Mouse (Mus musculus): ENCODE measurements around the gene Slx.

Gene Slx

DNA sequence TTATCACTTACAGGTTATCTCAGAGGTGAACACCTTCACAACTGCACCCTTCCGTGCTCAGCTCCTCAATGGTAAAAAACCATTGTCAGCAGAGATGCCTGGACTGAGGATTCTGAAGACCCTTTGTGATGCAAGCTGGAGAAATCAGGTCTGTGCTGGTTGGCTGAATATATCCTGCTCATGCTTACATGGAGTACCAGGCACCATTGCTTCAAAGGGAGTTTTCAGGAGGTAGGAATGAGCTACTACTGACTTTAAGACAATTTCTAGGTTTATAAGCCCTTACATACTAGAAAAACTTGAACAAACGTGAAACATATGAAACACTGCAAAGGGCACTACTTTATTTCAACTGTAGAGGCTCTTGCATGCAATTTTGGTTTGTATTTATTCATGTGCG, at the start of gene Slx:
Gene Slx, minus strand, starts transcription at position 101 of the 400 bp plus-strand sequence.
- in situ Hi-C loops (cut with MboI, MseI) = loop anchor here (10.0 kb wide), 1 partner anchor 501 kb away; no protein-coding TSS in a partner anchor
